Mouse (Mus musculus): ENCODE data around the gene Six3. TPM values are rescaled to one million over a fixed set of nuclear protein-coding genes. Genes with fewer than 3 reads are reported as not detected.

The Six3 gene
- polyA plus RNA-seq, 1 experiment, result not detected

DNA sequence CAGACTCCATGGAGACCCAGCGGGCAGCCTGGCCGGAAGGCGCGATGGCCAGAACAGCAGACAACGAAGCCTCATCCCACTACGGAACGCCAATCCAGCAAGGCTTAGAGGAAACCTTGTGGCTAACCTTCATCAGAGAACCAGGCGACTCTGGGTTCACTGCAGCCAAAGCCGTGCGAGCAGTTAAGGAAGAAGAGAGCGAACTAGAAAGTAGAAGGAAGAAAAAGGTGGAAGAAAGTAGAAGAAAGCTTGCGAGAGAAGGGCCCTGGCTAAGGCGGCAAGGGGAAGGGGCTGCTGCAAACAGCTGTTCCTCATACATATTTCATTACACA is 4.3 kb upstream of the Six3 start:
- TF ChIP-seq GATA1 (IDR thresholded peaks at IDR 0.05; ENCODE audit: low read length), result no peak

DNA sequence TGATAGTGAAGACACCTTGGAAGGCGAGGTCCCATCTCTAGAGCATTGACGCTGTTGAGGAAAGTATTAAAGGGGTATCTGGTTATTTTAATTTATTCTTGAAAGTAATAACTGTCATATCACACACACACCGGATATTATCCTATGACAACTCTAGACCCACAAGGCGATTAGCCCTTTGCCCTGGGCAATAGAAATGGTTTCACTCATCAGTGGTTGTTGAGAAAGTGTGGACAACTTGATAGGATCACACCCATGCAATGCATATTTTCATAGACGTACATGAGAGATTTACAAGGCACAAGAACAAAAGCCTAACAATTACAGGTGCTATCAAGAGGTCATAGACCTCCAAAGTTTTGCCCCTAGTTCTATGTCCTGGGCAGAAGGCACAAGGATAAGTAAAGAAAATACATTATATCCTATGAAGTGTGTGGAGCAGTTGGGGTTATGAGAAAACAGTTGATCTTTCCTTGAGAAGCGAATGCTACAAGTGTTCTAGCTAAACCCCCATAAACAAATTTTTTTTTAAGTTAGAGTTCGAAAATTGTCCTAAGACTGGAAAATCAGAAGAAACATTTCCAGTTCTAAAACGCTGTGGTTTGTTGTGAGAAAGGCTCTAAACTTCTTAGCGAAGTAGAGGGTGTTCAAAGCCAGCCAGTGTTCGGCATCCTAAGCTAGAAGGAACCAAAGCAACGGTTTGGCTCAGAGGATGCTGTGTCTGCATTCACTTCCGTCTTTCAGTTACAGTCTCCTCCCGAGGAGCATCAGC is 3.6 kb upstream of the Six3 start:
- TF ChIP-seq GATA1 (IDR thresholded peaks at IDR 0.05; ENCODE audit: low read length), result no peak

DNA sequence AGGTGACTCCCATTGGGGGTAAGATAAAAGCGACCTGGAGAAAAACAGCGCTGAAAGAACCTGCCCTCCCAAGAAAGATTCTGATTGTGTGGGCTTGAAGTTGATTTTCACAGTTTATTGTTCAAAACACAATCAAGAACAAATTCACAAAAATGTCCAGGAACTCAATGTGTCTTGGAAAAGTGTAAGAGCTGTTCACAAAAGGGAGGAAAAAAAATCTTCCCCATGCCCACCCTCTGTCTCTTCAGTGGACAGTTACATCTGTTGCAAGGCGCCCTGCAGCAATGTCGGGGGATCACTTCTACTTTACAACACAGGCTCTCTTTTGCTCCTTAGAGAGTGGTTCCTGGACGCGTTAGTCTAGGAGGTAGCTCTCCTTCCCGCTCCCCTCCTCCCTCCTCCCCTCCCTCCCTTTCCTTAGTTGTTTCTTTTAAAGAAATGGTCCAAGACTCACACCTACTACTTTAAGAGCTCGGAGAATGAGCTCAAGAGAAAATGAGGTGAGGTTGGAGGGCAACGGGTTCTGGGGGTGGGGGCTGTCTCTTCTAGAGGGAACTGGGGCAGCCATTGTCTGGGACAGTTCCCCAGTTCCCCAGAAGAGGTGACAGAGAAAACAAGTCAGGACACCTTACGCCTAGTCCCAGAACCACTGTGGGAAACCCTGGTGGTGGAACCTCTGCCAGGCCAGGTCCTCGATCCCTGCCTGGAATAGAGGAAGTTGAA is 2.9 kb upstream of the Six3 start:
- TF ChIP-seq GATA1 (IDR thresholded peaks at IDR 0.05; ENCODE audit: low read length), result no peak

DNA sequence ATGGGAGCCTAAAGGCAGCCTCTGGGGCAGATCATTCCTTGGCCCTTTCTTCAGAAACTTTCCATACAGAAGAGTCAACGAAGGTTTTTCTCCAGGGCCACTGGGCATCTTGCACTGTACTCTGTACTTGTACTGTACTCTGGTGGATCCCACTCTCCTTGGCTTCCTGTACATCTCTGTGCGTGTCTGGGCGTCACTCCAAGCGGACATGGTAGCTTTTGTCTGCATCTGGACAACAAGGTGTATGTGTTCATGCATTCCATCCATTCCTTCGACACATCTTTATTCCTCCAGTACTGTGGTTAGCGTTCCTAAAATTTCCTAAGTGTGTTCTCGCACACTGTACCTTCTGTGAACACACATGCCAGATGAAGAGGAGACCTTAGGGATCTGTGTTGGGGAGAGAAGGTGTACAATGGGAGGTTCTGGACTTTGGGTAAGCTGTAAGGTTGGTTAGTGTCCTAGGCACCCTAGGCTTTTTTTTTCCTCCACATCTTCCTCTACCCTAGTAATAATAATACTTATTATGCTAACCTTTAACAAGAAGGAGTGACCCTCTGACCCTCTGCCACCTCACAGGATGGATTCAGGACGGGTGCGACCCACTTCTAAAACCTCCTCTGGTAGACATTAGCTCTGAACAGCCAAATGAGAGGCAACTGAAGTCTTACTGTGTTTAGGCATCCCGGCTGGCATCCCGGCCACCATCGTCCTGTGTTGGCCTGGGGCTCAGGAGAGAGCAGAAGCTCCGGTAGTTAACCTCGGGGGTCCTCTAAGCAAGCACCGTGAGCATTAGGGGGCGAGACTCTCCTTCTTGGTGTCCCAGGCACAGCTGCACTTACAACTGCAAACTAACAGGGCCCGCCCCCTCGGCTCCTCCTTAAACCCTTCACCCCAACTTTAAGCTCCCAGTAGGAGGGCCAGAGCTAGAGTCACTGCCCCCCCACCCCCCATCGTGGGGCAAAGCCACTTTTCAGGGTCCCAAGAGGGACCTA is 1.6 kb upstream of the Six3 start:
- TF ChIP-seq GATA1 (IDR thresholded peaks at IDR 0.05; ENCODE audit: low read length), result no peak

DNA sequence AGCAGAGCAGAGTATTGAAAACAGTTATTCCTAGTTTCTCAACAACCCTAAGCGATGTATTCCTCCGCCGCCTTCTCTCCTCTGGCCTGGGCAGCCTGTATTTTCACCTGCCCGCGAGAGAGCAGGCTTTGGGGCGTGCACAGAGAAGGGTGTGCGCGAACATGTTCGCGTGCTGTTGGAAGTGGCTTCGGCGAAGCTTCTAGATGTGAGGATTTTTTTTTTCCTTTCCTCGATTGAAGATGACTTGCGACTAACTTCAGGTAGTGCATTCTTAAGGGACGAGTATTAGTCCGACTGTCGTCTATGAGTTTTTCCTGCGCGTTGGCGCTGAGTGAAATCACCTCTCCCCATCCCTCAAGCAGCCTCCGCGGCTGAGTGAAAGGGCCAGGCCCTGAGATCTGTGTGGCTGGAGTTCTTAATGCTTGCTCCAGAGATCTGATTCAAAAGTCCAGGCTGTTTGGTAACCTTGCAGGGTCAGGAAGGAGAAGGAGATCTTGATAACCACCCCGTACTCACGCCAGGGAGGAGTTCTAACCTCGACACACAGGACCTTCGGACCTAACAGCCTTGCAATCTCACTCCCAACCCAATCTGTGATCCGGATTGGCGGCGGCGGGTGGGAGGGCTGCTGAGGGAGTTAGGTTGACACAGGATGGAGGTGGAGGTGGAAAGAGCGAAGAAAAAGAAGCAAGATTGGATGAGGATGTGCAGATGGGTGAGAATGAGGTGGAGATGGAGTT is 712 bp upstream of the Six3 start:
- no peak for TF ChIP-seq GATA1 (IDR thresholded peaks at IDR 0.05; ENCODE audit: low read length)

DNA sequence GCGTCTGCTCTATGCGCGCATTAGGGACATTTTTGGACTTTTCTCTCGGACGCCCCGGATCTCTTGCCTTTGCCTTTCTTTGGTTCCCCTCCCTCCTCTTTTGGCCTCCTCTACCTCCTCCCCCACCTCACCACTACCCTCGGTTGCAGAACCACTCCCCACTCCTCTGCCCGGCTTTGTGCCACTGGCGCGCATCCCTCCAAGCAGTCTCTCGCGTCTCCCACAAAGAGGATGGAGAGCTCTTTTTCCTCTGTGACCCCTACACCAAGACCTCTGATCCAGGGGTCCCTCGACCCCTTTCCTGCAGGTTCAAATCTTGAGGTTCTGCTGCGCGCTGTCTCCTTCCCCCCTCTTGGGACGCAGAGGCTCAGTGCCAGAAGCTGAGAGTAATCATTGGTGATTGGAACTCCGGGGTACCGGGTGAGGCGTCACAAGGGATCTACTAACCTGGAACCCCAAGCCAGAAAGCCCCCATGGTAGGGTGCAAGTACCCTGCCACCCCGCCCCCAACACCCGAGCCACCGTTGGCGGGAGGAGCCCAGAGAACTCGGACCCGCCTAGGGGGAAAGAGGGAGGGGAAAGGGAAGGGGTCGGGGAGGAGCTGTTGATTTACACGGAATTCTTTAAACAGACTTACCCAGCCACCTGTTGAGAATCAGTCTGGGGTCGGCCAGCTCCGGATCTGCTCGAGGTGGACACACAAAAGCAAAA is 758 bp downstream of the Six3 start:
- no peak for TF ChIP-seq GATA1 (IDR thresholded peaks at IDR 0.05; ENCODE audit: low read length)

DNA sequence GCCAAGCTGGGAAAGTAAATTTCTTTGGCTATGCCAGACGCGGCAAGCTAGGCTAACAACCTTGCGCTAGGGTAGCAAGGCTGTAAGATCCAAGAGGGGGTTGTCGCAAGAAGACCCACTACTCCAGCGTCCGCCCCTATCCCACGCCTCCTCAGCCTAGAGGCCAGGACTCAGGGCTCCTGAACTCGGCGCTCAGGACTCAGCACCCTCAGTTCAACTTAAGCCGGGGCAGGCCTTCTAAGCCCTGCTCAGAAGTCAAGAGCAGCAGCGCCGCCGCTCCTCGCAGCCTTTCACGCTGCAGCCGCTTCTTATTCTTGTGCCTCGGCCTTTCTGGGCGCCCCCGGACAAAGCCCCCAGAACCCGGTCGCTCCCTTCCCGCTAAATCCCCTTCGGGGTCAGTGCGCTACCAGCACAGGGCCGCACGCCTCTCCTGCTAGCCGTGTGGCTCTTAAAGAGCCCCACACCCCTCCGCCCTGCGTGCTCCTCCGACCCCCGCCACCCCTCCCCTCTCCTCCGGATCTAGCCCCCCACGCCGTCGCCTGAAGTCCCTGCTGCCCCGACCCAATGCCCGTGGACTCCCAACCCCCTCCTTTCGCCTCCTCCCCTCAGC is 1.4 kb downstream of the Six3 start:
- no peak for TF ChIP-seq GATA1 (IDR thresholded peaks at IDR 0.05; ENCODE audit: low read length)

DNA sequence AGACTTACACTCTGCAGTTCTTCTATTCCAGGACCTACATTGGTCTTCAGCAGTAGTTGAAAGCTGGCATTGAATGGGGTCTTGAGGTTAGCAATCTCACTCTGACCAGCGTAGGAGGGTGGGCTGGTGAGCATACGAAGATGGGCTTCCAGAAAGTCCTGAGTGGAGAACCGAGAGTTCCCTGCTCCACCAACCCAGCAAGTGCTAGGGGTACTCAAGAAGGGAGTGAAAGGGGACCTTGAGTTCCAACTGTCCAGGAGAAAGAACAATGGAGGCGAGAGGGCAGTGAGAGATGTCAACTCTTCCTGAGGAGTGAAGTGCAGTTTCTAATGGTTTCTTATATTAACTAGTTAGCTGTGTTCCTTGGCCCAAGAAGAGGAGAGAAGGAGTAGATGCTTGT is 2.2 kb downstream of the Six3 start:
- TF ChIP-seq GATA1 (IDR thresholded peaks at IDR 0.05; ENCODE audit: low read length), result no peak

DNA sequence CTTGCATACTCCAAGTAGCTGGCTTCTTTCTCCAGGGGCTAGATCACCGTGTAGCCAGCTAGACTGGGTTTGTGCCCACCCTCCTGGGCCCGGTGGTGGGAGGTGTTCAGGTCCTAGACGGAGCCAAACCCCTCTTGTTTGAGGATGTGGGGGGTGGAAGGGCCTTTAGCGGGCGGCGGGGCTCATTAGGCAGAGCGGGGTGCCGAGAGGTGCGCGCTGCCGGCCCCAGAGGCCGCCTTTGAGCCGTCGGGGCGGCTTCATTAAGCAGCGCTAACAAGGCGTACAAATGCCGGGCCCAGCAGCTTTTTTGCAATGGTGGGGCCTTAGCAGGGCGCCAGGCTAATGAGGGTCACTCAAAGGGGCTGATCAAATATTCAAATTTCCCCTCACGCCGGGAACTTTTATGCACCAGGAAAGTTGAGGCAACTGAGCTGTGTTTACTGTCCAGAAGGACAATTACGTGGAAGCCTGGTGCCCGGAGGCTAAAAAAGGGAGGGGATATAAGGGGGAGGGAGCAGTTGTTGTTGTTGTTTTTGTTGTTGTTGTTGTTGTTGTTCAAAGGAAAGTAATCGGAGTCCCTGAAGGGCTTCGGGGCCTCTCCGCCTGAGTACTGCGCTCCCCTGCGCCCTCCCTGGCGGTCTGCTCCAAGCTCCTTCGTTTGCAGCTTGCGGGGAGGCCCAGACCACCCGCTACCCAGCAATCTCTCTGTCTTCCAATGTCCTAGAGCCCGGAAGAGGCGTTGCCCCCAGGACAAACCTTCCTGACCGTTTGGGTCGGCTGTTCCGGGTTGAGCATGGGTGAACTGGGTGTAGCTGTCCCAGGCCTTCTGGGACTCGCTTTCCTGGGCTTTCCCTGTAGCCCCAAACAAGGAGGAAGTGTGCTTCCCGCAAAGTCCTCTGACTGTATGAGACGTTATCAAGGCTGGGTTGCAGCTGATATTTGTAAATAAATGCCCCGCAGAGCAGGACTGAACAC is 3.4 kb downstream of the Six3 start:
- no peak for TF ChIP-seq GATA1 (IDR thresholded peaks at IDR 0.05; ENCODE audit: low read length)

DNA sequence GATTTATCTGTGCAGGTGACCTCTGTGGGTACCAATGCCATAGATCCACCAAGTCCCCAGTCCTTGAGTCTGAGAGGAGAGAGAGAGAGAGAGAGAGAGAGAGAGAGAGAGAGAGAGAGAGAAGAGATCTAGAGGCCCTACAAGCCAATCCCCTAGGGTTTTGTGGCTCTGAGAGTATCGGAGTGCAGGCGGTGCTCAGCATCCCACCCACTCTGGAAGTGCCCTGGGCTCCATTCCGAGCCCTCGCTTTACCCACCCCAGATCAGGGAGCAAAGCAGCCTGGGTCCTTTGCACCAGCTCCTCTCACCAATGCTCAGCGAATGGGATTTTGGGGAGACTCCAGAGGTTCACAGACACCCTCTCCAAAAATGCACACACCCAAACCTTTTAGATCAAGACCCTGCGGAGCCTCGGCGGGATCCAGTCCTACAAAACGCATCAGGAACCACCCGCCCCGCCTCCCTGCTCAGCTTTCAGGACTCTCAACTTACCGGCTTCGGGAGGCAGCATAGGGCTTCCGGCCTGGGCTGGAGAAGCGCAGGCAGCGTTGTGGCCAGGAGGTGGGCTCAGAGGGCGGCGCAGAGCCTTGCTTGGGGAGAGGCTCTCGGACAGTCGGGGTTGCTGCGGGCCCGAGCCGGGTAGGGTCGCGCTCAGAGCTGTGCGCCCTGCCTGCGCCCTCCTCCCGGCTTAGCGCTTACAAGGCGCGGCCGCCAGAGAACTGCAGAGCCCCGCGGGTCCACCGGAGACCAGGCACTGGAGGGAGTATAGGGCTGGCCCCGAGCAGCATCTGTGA is 4.4 kb downstream of the Six3 start:
- no peak for TF ChIP-seq GATA1 (IDR thresholded peaks at IDR 0.05; ENCODE audit: low read length)

DNA sequence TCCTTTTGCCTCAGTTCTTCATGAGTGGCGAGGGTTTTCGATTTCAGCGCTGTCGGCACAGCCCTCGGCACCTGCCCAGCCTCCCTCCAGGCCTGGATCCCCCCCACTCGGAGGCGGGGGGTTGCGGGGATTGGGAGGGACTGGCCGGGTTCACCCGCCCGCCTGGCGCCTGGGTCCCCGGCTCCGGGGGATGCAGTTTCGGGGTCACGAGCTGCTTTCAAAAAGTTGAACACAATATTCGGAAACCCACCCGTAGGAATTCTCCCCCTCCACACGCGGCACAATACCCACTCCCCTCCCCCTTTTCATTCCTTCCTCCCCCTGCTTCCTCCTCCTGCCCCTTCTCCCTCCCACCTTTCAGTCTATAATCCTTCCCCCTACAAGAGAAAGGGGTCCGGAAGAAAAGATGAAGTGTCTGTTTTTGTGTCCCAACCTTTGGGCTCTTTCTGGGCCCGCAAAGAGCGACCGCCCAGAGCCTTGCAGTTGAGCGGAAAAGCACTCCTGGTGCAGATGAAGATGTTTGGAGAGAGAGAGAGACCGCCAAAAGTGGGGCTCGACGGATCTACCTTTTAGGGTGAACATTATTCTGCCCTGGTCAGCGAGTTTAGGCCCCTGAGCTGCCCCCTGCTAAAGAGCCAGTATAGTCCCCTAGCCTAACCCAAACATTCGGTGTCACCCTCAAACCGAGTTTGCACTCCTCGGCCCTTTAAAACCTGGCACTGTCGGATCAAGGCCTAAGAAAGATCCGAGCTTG is 5.1 kb downstream of the Six3 start:
- TF ChIP-seq GATA1 (IDR thresholded peaks at IDR 0.05; ENCODE audit: low read length), result no peak

All from G1E-ER4 (cell line).